Mouse (Mus musculus): ENCODE results near the gene Poc1b. TPM values are rescaled to one million over a fixed set of nuclear protein-coding genes. Genes with fewer than 3 reads are reported as not detected.

The Poc1b gene
- polyA plus RNA-seq, 1 experiment: 10.2 TPM

GRCm38 (mm10) chr10:99126225-99126624, 19.4 kb downstream of the Poc1b start, which contains the start of gene Phxr2:
Gene Phxr2, minus strand, starts transcription at chr10:99126325.
- Histone ChIP-seq H3K27me3 (replicated peaks; ENCODE audit: control insufficient read depth, insufficient read depth, low read length) (no peaks in the 10 kb centered on the region), H3K4me3 (ENCODE audit: insufficient read depth, low read depth, low read length) (no peak within 1 kb of the TSS), H3K4me1 (ENCODE audit: control insufficient read depth, insufficient read depth, low read length) (no peaks in the 10 kb centered on the region), H3K27ac (ENCODE audit: insufficient read depth, low read depth, low read length) (no peak within 1 kb of the TSS), H3K36me3 (ENCODE audit: control insufficient read depth, insufficient read depth, low read length) (no peaks in the 10 kb centered on the region)
- 79% methylated on average over 4 of the region's 4 CpGs for WGBS
- DNase-seq: no peak
- TF ChIP-seq POLR2A (IDR thresholded peaks at IDR 0.05; ENCODE audit: low read depth, low read length): no peak
- TF ChIP-seq CTCF (conservative IDR thresholded peaks at IDR 0.05; ENCODE audit: insufficient read depth, insufficient read length, low read depth, low read length): no peak

DNA sequence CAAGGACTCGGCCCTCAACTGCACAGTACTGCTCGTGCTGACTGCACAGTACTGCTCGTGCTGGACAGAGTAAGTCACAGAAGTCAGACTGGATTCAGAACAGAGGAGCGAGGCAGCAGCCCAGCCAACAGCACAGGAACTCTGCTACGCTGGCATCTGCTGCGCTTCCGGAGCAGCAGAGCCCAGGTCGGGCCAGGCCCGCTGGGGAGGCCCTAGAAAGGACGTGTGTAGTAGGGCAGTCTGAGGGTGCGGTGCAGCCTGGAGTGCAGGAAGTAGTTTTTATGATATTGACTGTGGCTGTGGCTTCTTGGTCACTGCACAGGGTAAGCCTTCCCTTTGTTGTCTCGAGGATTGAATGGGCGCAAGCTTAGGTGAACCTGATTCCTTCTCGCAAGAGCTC, 20.1 kb downstream of the Poc1b start:
- Histone ChIP-seq H3K27me3 (replicated peaks; ENCODE audit: control insufficient read depth, insufficient read depth, low read length) (no peaks in the 10 kb centered on the region), H3K4me1 (ENCODE audit: control insufficient read depth, insufficient read depth, low read length) (no peaks in the 10 kb centered on the region), H3K36me3 (ENCODE audit: control insufficient read depth, insufficient read depth, low read length) (no peaks in the 10 kb centered on the region), H3K4me3 (ENCODE audit: insufficient read depth, low read depth, low read length) (no peak overlapping the region), H3K27ac (ENCODE audit: insufficient read depth, low read depth, low read length) (no peak overlapping the region)
- DNase-seq: no peak
- 86% methylated on average over 14 of the region's 14 CpGs for WGBS
- TF ChIP-seq CTCF (conservative IDR thresholded peaks at IDR 0.05; ENCODE audit: insufficient read depth, insufficient read length, low read depth, low read length) (no peak), POLR2A (IDR thresholded peaks at IDR 0.05; ENCODE audit: low read depth, low read length) (no peak)

DNA sequence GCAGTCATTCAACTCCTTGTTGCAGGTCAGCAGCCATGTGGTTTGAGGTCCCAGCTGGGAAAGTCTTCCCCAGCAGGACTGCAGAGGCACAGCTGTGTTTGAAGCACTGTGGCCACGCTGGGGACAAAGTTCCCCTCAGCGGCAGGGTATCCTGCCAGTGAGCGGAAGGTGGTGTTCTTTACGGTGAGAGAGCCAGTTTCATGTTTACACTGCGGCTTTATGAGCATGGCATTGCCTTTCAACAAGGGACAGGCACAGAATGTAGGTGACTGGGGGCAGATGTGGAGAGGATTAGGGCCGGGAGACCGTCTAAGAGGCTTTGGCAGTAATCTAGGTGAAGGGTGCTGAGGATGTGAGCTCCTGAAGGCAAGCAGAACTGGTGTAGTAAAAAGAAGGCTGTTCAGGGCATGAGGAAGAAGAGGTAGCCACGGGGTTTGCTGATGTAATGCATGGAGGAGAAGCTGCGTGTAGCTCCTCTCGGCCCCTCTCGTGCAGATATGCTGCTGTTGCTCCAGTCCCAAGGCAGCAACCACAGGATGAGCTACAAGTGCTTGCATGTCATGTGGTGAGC, 20.9 kb downstream of the Poc1b start:
- Histone ChIP-seq H3K4me3 (ENCODE audit: insufficient read depth, low read depth, low read length) (no peak overlapping the region), H3K36me3 (ENCODE audit: control insufficient read depth, insufficient read depth, low read length) (no peaks in the 10 kb centered on the region), H3K4me1 (ENCODE audit: control insufficient read depth, insufficient read depth, low read length) (no peaks in the 10 kb centered on the region), H3K27me3 (replicated peaks; ENCODE audit: control insufficient read depth, insufficient read depth, low read length) (no peaks in the 10 kb centered on the region), H3K27ac (ENCODE audit: insufficient read depth, low read depth, low read length) (no peak overlapping the region; the same call in 1 of the 2 replicates)
- TF ChIP-seq POLR2A (IDR thresholded peaks at IDR 0.05; ENCODE audit: low read depth, low read length) (no peak), CTCF (conservative IDR thresholded peaks at IDR 0.05; ENCODE audit: insufficient read depth, insufficient read length, low read depth, low read length) (no peak)
- 60% methylated on average over 11 of the region's 11 CpGs for WGBS
- DNase-seq: no peak

GRCm38 (mm10) chr10:99130611-99131010, 23.8 kb downstream of the Poc1b start:
- H3K4me1 ChIP-seq (ENCODE audit: control insufficient read depth, insufficient read depth, low read length): no peaks in the 10 kb centered on the region
- 37% methylated on average over 6 of the region's 6 CpGs for WGBS

DNA sequence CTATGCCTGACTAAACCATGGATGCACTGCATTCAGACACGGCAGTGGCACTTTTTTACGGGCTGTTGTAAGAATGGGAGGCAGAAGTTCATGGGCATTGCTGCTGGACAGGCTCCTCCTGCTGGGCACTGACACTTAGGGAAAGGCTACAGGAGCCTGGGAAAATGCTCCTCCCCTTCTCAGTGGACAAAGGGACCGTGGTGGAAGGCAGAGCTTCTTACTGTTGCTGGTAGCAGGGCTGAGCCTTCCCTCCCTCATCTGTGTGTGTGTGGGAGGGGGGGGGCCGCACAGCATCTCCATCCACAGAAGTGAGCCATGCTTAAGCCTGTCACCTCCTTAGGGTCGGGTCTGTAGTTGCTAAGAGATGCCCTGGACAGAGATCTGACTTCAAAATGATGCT, 24.5 kb downstream of the Poc1b start:
- TF ChIP-seq CTCF (conservative IDR thresholded peaks at IDR 0.05; ENCODE audit: insufficient read depth, insufficient read length, low read depth, low read length) (no peak), POLR2A (IDR thresholded peaks at IDR 0.05; ENCODE audit: low read depth, low read length) (no peak)
- Histone ChIP-seq H3K27me3 (replicated peaks; ENCODE audit: control insufficient read depth, insufficient read depth, low read length) (no peaks in the 10 kb centered on the region), H3K4me1 (ENCODE audit: control insufficient read depth, insufficient read depth, low read length) (no peaks in the 10 kb centered on the region), H3K4me3 (ENCODE audit: insufficient read depth, low read depth, low read length) (no peak overlapping the region), H3K27ac (ENCODE audit: insufficient read depth, low read depth, low read length) (no peak overlapping the region), H3K36me3 (ENCODE audit: control insufficient read depth, insufficient read depth, low read length) (no peaks in the 10 kb centered on the region)
- no peak for DNase-seq
- 50% methylated on average over 5 of the region's 5 CpGs for WGBS

More at GRCm38 (mm10) chr10:99130611-99131010, 23.8 kb downstream of the Poc1b start:
- no peak for DNase-seq
- Histone ChIP-seq H3K27me3 (replicated peaks; ENCODE audit: control insufficient read depth, insufficient read depth, low read length) (no peaks in the 10 kb centered on the region), H3K4me3 (ENCODE audit: insufficient read depth, low read depth, low read length) (no peak overlapping the region), H3K36me3 (ENCODE audit: control insufficient read depth, insufficient read depth, low read length) (no peaks in the 10 kb centered on the region), H3K27ac (ENCODE audit: insufficient read depth, low read depth, low read length) (no peak overlapping the region)
- no peak for TF ChIP-seq POLR2A (IDR thresholded peaks at IDR 0.05; ENCODE audit: low read depth, low read length)
- no peak for TF ChIP-seq CTCF (conservative IDR thresholded peaks at IDR 0.05; ENCODE audit: insufficient read depth, insufficient read length, low read depth, low read length)

- WGBS: 60% methylated on average over 6 of the region's 6 CpGs
- Histone ChIP-seq H3K4me1 (ENCODE audit: control insufficient read depth, insufficient read depth, low read length) (no peaks in the 10 kb centered on the region; the same call in 1 of the 2 replicates), H3K27me3 (replicated peaks; ENCODE audit: control insufficient read depth, insufficient read depth, low read length) (no peaks in the 10 kb centered on the region), H3K36me3 (ENCODE audit: control insufficient read depth, insufficient read depth, low read length) (no peaks in the 10 kb centered on the region), H3K4me3 (ENCODE audit: insufficient read depth, low read depth, low read length) (no peak overlapping the region), H3K27ac (ENCODE audit: insufficient read depth, low read depth, low read length) (no peak overlapping the region)
- no peak for TF ChIP-seq POLR2A (IDR thresholded peaks at IDR 0.05; ENCODE audit: low read depth, low read length)
- no peak for TF ChIP-seq CTCF (conservative IDR thresholded peaks at IDR 0.05; ENCODE audit: insufficient read depth, insufficient read length, low read depth, low read length)
- no peak for DNase-seq
Measured at GRCm38 (mm10) chr10:99132189-99132588, 25.4 kb downstream of the Poc1b start.

GRCm38 (mm10) chr10:99132595-99133272, 25.9 kb downstream of the Poc1b start:
- no peaks in the 10 kb centered on the region for H3K36me3 ChIP-seq (ENCODE audit: control insufficient read depth, insufficient read depth, low read length)
- DNase-seq: no peak
- no peaks in the 10 kb centered on the region; the same call in 1 of the 2 replicates for H3K4me1 ChIP-seq (ENCODE audit: control insufficient read depth, insufficient read depth, low read length)
- H3K27me3 ChIP-seq (replicated peaks; ENCODE audit: control insufficient read depth, insufficient read depth, low read length): no peaks in the 10 kb centered on the region
- no peak overlapping the region for H3K4me3 ChIP-seq (ENCODE audit: insufficient read depth, low read depth, low read length)
- WGBS: 60% methylated on average over 11 of the region's 11 CpGs
- TF ChIP-seq CTCF (conservative IDR thresholded peaks at IDR 0.05; ENCODE audit: insufficient read depth, insufficient read length, low read depth, low read length) (no peak), POLR2A (IDR thresholded peaks at IDR 0.05; ENCODE audit: low read depth, low read length) (no peak)
- no peak overlapping the region for H3K27ac ChIP-seq (ENCODE audit: insufficient read depth, low read depth, low read length)
